Mouse (Mus musculus) embryo, embryonic 10 days (tissue): ENCODE data around the gene Pkd1l1.
A peak's percentile ranks its signal among the peaks of the same experiment; 100 is the strongest.

Experiments used
- DNase-seq: peaks from one replicate; pipeline ENCODE4 v3.0.0-alpha.2; 2015; ENCODE audit warnings: low spot score

Gene Pkd1l1

DNA sequence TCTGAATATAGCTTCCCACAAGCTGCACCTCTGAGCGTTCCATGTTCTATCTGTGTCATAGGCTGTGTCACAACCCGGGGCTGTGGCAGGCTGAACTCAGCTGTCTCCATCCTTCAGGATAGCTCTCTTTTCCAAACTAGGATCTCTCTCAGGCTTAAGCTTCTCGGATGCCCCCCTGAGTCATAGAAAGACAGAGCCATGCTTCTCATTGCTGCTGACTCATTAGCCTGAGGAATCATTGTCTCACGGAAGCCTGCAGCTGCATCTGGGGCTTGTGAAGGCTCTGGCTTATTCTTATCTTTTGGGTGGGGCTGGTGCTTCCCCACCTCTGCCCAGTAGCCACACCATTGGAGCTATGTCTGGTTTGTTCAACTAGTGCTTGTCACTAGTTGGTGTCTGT lies 151.7 kb downstream of the Pkd1l1 start:
- no peak for DNase-seq

DNA sequence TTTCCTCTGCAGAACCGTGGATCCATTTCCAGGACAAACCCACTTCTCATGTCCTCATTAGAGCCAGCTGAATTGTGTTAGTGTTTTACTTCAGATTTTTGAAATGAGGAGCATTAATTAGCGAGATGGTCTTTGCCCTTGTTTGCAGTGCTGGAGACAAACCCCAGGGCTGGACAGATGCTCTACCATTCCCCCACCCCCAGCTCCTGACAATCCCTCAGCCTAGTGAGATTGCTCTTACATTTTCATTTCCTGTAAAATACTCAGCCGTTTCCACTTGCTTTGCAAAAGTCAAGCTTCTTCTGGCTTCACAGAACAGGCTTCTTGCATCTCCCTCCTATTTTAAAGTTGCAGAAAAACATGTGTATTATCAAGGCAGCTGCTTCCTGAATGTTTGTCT lies 155.7 kb downstream of the Pkd1l1 start:
- DNase-seq = no peak

- peak; percentile 46 for DNase-seq
Measured at GRCm38 (mm10) chr11:8814097-8814790, 158.8 kb downstream of the Pkd1l1 start.

DNA sequence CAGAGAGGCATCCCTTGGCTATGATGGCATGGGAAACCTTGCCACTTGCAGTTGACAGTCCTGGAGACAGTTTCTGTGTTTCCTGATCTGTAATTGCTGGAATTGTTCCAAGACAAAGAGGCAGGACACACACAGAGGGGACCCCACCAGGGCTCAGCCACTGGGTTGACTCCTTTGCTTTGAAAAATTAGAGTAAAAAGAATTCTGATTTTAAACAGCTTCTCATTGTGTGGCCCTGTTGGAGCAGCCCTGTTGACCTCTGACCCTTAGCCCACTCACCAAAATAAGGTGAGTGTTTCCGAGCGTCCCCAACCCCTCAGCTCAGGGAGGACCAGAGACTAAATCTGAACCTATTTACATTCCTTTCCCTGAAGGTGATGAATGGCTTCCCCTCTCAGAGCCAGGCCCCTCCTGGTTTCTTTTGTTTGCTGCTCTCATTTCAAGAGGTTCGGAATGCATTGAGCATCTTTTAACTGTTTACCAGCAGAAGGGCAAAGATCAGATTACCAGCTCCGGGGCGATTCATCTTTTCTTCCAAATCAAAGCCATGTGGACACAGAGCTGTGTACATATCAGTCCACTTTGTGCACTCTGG lies 161.5 kb downstream of the Pkd1l1 start:
- DNase-seq = peak; percentile 80

GRCm38 (mm10) chr11:8809644-8810043 lies 163.4 kb downstream of the Pkd1l1 start:
- DNase-seq = no peak

DNA sequence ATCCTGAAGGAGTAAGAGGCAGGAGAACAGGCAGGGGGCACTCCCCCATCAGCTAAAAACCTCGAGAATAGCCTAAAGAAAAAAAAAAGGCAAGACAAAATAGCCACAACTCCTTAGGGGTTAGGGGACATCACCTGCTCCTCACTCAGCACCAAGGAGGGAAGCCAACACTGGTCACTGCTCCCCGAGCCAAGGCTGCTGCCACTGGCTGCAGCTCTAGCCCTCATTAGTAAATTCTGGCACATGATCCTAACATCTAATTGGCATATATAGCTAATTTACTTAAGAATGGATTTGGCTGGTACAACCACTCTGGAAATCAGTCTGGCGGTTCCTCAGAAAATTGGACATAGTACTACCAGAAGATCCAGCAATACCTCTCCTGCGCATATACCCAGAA lies 166.1 kb downstream of the Pkd1l1 start:
- no peak for DNase-seq

DNA sequence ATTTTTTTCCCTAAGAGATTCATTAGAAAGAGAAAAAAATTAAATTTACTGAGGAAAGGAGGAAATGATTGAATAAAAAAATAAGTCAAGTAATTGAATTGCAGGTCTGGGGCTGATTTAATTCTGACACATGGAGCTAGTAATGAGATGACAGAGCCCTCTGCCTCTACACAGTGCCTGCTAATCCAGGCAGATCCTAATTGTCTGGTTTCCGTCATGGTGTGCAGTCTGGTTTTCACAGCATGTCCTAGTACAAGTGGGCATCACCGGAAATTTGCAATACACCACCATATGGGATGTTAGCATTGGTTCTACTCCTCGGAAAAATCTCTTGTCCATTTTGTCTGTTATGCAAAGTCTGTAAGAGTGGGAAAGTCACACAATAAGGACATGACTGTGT lies 168.9 kb downstream of the Pkd1l1 start:
- DNase-seq = no peak

DNA sequence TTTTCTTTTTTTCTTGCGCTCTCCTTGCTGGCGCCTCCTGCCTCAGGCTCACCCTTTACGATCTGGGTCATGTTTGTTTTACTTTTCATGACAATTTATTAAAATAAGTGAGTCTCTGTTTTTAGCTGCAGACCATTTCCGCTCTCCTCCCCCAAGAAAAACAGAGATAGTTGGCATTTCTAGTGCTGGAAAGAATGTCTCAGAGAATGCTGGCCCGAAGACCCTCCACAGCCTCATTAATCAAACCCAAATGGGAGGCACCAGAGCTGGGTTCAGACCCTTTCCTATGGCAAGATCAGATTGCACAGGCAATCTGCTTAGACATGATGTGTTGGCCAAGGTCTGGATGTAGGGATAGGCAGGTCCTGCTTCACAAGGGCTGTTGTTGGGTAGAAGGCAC lies 175.6 kb downstream of the Pkd1l1 start:
- peak; percentile 67 for DNase-seq

GRCm38 (mm10) chr11:8795031-8795430 lies 178.0 kb downstream of the Pkd1l1 start:
- no peak for DNase-seq

DNA sequence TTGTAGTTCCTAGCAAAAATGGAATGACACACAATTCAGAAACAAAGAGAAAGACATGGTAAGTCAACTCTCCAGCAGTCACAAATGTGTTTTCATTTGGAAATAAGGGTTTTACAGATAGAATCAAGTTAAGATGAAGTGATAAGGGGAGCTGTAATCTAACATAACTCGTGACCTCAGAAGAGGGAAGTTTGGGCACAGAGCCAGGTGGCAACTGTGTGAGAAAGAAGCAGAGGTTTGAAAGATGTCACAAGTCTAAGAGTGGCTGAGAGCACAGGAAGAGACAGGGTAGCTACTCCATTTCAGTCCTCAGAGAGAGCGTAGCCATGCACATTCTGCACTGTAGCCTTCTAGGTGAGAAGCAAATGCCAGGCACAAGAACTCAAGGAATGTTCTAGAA lies 180.9 kb downstream of the Pkd1l1 start:
- no peak for DNase-seq

DNA sequence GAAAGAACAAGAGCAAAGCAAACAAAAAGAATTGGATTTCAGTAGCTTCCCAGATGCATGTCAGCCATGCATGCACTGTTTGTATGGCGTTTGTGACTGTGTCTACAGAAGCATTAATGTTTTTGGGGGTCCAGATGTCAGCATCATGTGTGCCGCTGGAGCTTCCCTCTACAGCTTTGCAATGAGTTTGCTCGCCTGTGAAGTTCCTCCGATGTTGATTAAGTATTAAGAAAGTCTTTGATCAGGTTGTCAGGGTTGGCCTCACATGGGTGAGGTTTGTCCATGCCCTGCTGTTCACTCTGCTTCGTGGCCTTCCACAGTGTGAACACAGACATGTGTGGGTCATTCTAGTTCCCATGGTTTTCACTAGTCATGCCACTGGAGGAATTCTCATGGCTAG lies 183.9 kb downstream of the Pkd1l1 start:
- DNase-seq = no peak

GRCm38 (mm10) chr11:8787604-8788003 lies 185.5 kb downstream of the Pkd1l1 start:
- no peak for DNase-seq

- no peak for DNase-seq
Measured at GRCm38 (mm10) chr11:8784413-8784812, 188.7 kb downstream of the Pkd1l1 start.

DNA sequence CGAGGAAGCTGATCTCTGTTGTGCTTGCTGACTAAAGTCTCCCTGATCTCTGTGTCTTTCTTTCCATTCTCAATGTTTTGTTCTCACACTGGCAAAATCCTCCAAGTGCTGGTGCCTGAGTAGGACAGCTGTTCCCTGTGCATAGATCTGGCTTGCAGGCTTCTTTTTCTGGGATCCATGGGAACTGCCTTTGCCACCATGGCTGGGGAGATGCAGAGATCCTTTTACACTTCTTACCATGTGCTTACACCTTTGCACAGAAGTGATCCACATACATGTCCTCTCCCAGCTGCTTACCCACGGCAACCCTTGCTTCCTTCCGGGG lies 191.0 kb downstream of the Pkd1l1 start:
- DNase-seq = no peak

- no peak for DNase-seq
Measured at GRCm38 (mm10) chr11:8781308-8782140, 191.5 kb downstream of the Pkd1l1 start.

GRCm38 (mm10) chr11:8779427-8779826 lies 193.6 kb downstream of the Pkd1l1 start:
- no peak for DNase-seq
